Mouse (Mus musculus) myocyte (in vitro differentiated cells): Measurements from ENCODE around the gene Tfap4. TPM values are rescaled to one million over a fixed set of nuclear protein-coding genes. Genes with fewer than 3 reads are reported as not detected.
"Not testable (repeated sequence)": the region's sequence is repeated elsewhere in the genome, so short reads cannot be mapped to it uniquely, and the experiment has no call there.

Experiments
- H3K27me3 ChIP-seq: one replicate; pipeline ENCODE4 v1.6.1; 2011; ENCODE audit not compliant: control insufficient read depth, insufficient read depth, insufficient read length
- H3K36me3 ChIP-seq: one replicate; pipeline ENCODE4 v1.6.1; 2011; ENCODE audit not compliant: control insufficient read depth, insufficient read depth
- H3K4me2 ChIP-seq: one replicate; pipeline ENCODE4 v1.6.1; 2011; ENCODE audit warnings: low read depth, control low read depth
- H3K4me3 ChIP-seq: one replicate; pipeline ENCODE4 v1.5.1; 2011; ENCODE audit warnings: mild to moderate bottlenecking, control low read depth, moderate library complexity
- H3K79me2 ChIP-seq: one replicate; pipeline ENCODE4 v1.6.1; 2011; ENCODE audit not compliant: control insufficient read depth, insufficient read depth
- H3ac ChIP-seq: one replicate; pipeline ENCODE4 v1.6.1; 2011; ENCODE audit not compliant: control insufficient read depth, insufficient read length
- CEBPB ChIP-seq: IDR thresholded peaks from 2 replicates; pipeline ENCODE4 v1.6.1; 2011; ENCODE audit warnings: mild to moderate bottlenecking, moderate library complexity; ENCODE audit not compliant: poor library complexity, insufficient read depth, severe bottlenecking
- E2F4 ChIP-seq: IDR thresholded peaks from one replicate; pipeline ENCODE4 v1.6.1; 2011; ENCODE audit warnings: mild to moderate bottlenecking, control low read depth, moderate library complexity; ENCODE audit not compliant: insufficient read depth
- MYOD1 ChIP-seq, 3 experiments: IDR thresholded peaks; one replicate each; pipeline ENCODE4 v1.6.1; 2011; ENCODE audit warnings: control low read depth in 2 of 3, low read depth in 2 of 3, mild to moderate bottlenecking in 2 of 3, moderate library complexity in 1 of 3; ENCODE audit not compliant: insufficient read length in 2 of 3, control insufficient read depth in 1 of 3
- MYOG ChIP-seq, 3 experiments: IDR thresholded peaks; one replicate each; pipeline ENCODE4 v1.6.1; 2011; ENCODE audit warnings: control low read depth in 2 of 3, low read depth in 2 of 3, mild to moderate bottlenecking in 2 of 3; ENCODE audit not compliant: insufficient read length in 2 of 3, control insufficient read depth in 1 of 3, insufficient read depth in 1 of 3
- POLR2A ChIP-seq: IDR thresholded peaks from one replicate; pipeline ENCODE4 v1.6.1; 2011; ENCODE audit warnings: low read depth, mild to moderate bottlenecking, control low read depth, moderate library complexity; ENCODE audit not compliant: insufficient read length
- POLR2AphosphoS2 ChIP-seq: IDR thresholded peaks from one replicate; pipeline ENCODE4 v1.6.1; 2011; ENCODE audit warnings: low read depth, control low read depth; ENCODE audit not compliant: insufficient read length
- REST ChIP-seq: IDR thresholded peaks from one replicate; pipeline ENCODE4 v1.6.1; 2011; ENCODE audit warnings: mild to moderate bottlenecking, control low read depth, moderate library complexity; ENCODE audit not compliant: insufficient read depth, insufficient read length
- SRF ChIP-seq: IDR thresholded peaks from one replicate; pipeline ENCODE4 v1.6.1; 2011; ENCODE audit warnings: low read depth; ENCODE audit not compliant: control insufficient read depth, insufficient read length
- TCF12 ChIP-seq: IDR thresholded peaks from one replicate; pipeline ENCODE4 v1.6.1; 2011; ENCODE audit warnings: mild to moderate bottlenecking, control low read depth; ENCODE audit not compliant: poor library complexity, insufficient read depth, severe bottlenecking
- TCF3 ChIP-seq: IDR thresholded peaks from one replicate; pipeline ENCODE4 v1.6.1; 2011; ENCODE audit warnings: low read depth, control low read depth; ENCODE audit not compliant: insufficient read length
- USF1 ChIP-seq: IDR thresholded peaks from one replicate; pipeline ENCODE4 v1.6.1; 2011; ENCODE audit warnings: low read depth, mild to moderate bottlenecking, control low read depth, moderate library complexity
- polyA plus RNA-seq: library from polyadenylated mRNA; unstranded; fragments of >200 nt; fragmentation: generic; extraction: Trizol; gene quantifications from one replicate; pipeline ENCODE4 v1.2.1, GENCODE M21; 2012; ENCODE audit warnings: missing spikeins

Tfap4 gene
- polyA plus RNA-seq, 1 experiment, result 4.0 TPM

DNA sequence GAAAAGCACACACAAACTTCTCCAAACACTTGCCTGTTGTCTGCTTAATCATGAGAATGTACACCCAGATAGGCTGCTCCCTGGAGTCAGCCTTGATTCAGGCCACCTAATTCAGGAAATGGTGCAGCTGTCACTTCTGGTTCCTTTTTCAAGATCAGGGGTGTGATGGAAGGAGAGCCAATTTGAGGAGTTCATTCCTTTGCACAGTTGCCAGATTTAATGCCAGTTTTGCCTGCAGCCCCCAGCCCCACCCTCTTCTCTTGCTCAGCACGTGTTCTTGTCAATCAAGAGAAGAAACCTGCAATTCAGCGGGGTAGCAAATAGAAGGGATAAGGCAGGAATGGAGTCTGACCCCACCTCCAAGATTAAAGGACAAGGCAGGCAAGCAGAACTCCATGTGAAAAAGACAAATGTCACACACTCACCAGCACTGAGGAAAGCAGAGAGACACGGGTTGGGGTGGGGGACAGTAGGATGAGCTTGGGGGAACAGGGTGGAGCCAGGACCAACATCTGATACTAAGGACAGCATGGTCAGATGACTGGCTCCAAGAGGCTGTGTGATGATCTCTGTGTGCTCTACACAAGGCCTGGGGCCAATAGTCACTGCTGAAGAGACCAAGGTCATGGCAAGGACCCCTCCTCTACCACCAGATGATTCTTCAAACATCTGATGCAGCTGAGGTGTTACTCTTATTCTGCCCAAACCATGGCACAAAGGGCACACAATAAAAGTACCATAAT lies 21.9 kb downstream of the Tfap4 start:
- Histone ChIP-seq H3K27me3 (no peaks in the 10 kb centered on the region), H3K36me3 (no peaks in the 10 kb centered on the region), H3K79me2 (peaks cover 7% of the 10 kb centered on the region), H3ac (no peak overlapping the region), H3K4me2 (peak overlapping the region; percentile 22), H3K4me3 (no peak overlapping the region)
- TF ChIP-seq MYOD1 (IDR thresholded peaks at IDR 0.05; ENCODE audit: control insufficient read depth in 1 of 3, insufficient read length in 2 of 3, low read depth in 2 of 3), result peak; percentile 85 to 92 (median 87)
- TF ChIP-seq POLR2AphosphoS2, result no peak
- TF ChIP-seq MYOG (IDR thresholded peaks at IDR 0.05; ENCODE audit: control insufficient read depth in 1 of 3, insufficient read depth in 1 of 3, insufficient read length in 2 of 3, low read depth in 2 of 3), result peak in 2 of 3 experiments; percentile 71 to 86
- TF ChIP-seq E2F4, result no peak
- no peak for TF ChIP-seq POLR2A
- no peak for TF ChIP-seq SRF
- no peak for TF ChIP-seq TCF3
- peak; percentile 76 for TF ChIP-seq TCF12
- TF ChIP-seq USF1, result peak; percentile 36

DNA sequence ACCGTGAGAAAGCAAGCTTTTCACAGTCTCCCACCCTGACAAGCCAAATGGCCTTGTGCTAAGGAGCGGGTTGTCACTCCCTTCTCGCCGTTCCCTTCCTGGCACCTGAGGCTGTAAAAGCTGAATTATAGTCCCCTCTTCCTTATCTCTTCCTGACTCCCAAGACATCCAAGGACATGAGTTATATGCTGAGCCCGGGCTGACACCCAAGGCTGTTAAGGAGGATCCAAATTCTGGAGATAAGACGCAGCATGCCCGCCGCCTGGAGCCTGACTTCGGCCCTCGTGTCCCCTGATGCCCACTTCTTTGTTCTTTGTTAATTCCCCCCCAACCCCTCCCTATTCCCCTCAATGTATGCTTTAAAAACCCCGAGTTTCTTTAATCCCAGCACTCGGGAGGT lies 32.3 kb downstream of the Tfap4 start:
- not testable (repeated sequence) for H3K4me2 ChIP-seq, H3K27me3 ChIP-seq
- peaks cover 14% of the 10 kb centered on the region for H3K79me2 ChIP-seq

DNA sequence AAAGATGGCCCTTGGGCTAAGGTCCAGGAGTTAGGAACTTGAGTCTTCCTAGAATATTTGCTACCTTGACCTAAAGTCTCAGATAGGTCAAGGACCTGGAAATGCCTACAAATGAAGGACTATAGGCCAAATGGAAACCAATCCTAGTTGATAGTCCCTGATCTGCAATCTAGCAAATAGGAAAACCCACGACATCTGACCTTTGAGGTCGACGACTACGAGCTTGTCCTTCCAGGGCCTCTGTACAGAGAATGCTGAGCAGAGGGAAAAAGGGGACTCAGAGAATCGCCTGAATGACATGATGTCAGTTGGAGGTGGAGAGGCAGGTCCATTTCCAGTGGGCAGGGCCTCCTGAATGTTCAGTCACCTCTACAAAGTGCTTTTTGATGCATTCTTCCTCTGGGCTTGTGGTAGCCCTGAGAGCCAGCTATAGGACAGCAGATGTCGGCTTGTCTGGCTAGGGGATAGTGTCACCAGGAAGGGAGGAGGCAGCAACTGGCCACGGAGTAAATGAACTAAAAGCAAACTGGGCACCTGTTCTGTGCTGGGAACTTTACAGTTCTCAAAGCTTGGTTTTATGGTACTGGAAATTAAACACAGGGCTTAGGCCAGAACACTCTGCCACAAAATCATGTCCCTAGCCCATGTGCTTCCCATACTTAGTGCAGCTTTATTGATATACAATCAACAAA lies 36.2 kb downstream of the Tfap4 start:
- Histone ChIP-seq H3ac (no peak overlapping the region), H3K79me2 (peaks cover 36% of the 10 kb centered on the region), H3K4me2 (peak overlapping the region; percentile 62), H3K4me3 (peak overlapping the region; percentile 57), H3K27me3 (no peaks in the 10 kb centered on the region), H3K36me3 (no peaks in the 10 kb centered on the region)
- TF ChIP-seq MYOD1 (IDR thresholded peaks at IDR 0.05; ENCODE audit: control insufficient read depth in 1 of 3, insufficient read length in 2 of 3, low read depth in 2 of 3) (peak; percentile 35 to 87 (median 70)), POLR2AphosphoS2 (no peak), TCF12 (peak; percentile 44), MYOG (IDR thresholded peaks at IDR 0.05; ENCODE audit: control insufficient read depth in 1 of 3, insufficient read depth in 1 of 3, insufficient read length in 2 of 3, low read depth in 2 of 3) (peak; percentile 8 to 85 (median 76))

More for the DNA sequence above, 32.3 kb downstream of the Tfap4 start:
- not testable (repeated sequence) for H3ac ChIP-seq, H3K4me3 ChIP-seq, H3K36me3 ChIP-seq

DNA sequence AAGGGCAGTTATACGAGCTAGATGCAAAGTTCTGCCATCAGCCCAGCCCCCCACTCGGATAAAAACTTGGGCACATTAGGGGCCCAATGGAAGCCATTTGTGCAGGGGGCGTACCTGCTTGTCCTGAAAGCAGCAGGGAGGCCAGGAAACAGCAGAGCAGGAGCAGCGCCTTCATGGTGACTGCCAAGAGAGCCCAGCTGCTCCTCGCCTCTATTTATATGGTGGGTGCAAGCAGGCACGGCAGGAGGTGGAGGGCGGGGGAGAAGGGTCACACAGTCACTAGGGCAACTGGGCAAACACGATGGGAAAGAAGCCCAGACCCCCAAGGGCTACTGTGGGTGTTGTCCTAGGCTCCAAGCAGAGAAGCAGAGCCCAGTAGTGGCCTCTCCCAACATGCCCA lies 36.8 kb downstream of the Tfap4 start:
- Histone ChIP-seq H3K4me3 (peak overlapping the region; percentile 57), H3K4me2 (peak overlapping the region; percentile 62), H3K36me3 (peaks cover 4% of the 10 kb centered on the region), H3K27me3 (no peaks in the 10 kb centered on the region), H3ac (no peak overlapping the region), H3K79me2 (peaks cover 42% of the 10 kb centered on the region)
- no peak for TF ChIP-seq E2F4
- peak; percentile 92 for TF ChIP-seq POLR2AphosphoS2
- TF ChIP-seq USF1, result no peak
- peak; percentile 93 for TF ChIP-seq POLR2A
- TF ChIP-seq MYOG (IDR thresholded peaks at IDR 0.05; ENCODE audit: control insufficient read depth in 1 of 3, insufficient read depth in 1 of 3, insufficient read length in 2 of 3, low read depth in 2 of 3), result peak; percentile 60 to 91 (median 64)
- TF ChIP-seq MYOD1 (IDR thresholded peaks at IDR 0.05; ENCODE audit: control insufficient read depth in 1 of 3, insufficient read length in 2 of 3, low read depth in 2 of 3), result peak in 2 of 3 experiments; percentile 58 to 85
- TF ChIP-seq SRF, result no peak

DNA sequence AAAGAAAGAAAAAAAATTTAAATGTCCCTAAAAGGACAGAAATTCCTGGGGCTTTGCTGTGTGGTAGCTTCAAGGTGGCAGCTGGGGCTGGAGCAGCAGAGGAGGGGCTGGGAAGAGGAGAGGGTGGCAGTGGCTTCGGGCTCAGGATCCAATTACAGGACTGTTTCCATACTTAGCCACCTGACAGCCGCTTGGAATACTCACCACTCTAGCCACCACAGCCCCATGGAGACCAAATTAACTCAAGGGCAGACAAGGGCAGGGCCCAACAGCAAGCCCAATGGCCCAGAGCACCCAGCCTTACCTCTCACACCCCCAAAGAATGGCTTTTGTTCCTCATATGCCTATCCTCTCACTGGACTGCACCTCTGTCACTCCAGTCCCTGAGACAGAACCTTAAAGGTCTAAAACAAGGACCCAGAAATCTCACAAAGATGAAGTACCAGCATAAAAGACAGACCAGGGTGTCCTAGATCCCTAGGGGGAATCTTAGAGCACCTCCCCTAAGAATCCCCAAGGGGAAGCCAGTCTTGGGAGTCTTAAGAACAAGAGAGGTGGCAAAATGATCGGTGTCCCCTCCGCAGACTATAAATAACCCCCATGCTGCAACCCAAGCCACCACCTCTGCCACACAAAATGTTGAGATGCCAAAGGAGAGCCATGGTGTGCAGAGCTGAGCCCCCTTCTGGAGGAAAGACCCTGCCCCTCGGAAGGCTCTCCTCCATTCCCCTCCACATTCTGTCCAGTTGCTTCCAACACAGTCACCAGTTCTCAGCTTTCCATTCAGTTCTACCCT lies 37.7 kb downstream of the Tfap4 start:
- peak overlapping the region; percentile 57 for H3K4me3 ChIP-seq
- TF ChIP-seq SRF (peak; percentile 14), E2F4 (no peak), REST (no peak), MYOD1 (IDR thresholded peaks at IDR 0.05; ENCODE audit: control insufficient read depth in 1 of 3, insufficient read length in 2 of 3, low read depth in 2 of 3) (peak; percentile 5 to 79 (median 54)), POLR2A (peak; percentile 48), POLR2AphosphoS2 (peak; percentile 63), CEBPB (no peak), MYOG (IDR thresholded peaks at IDR 0.05; ENCODE audit: control insufficient read depth in 1 of 3, insufficient read depth in 1 of 3, insufficient read length in 2 of 3, low read depth in 2 of 3) (peak; percentile 17 to 86 (median 85))
- H3K79me2 ChIP-seq, result peaks cover 52% of the 10 kb centered on the region
- no peaks in the 10 kb centered on the region for H3K27me3 ChIP-seq
- no peak overlapping the region for H3ac ChIP-seq
- peak overlapping the region; percentile 67 for H3K4me2 ChIP-seq
- H3K36me3 ChIP-seq, result peaks cover 5% of the 10 kb centered on the region
